In genomic region chr9:110304969-110305651, GRCm38 (mm10) we compare ENCODE assay signal across 1 mouse cellular context.
TF ChIP-seq lines count a peak whose summit lies in the region.

Gene Elp6 (plus strand): TSS chr9:110305173.

TF ChIP-seq in CH12.LX, 34 proteins besides CTCF, POLR2A, EP300 and RAD21 (continued from another document):
- TF ChIP-seq ZKSCAN1 (IDR thresholded peaks at IDR 0.05; ENCODE audit: borderline replicate concordance, low read depth, low read length): no peak
- peak; percentile 92 for TF ChIP-seq ELF1 (IDR thresholded peaks at IDR 0.05; ENCODE audit: low read depth, low read length)
- no peak for TF ChIP-seq USF1 (IDR thresholded peaks at IDR 0.05; ENCODE audit: low read depth, low read length)
- TF ChIP-seq SMC3 (IDR thresholded peaks at IDR 0.05; ENCODE audit: low read depth, low read length): no peak
- TF ChIP-seq BHLHE40 (IDR thresholded peaks at IDR 0.05; ENCODE audit: low read depth, low read length): peak; percentile 61
- no peak; the same call in 1 of the 2 replicates for TF ChIP-seq RCOR1 (conservative IDR thresholded peaks at IDR 0.05; ENCODE audit: low read depth, low read length)
- TF ChIP-seq NRF1 (IDR thresholded peaks at IDR 0.05; ENCODE audit: low read depth, low read length): peak; percentile 96
- TF ChIP-seq JUND (conservative IDR thresholded peaks at IDR 0.05; ENCODE audit: low read depth, low read length): no peak
- TF ChIP-seq MAFK (IDR thresholded peaks at IDR 0.05; ENCODE audit: insufficient replicate concordance, low read length): no peak
- TF ChIP-seq MAX (IDR thresholded peaks at IDR 0.05; ENCODE audit: low read length): peak; percentile 90
- TF ChIP-seq POLR2AphosphoS2 (IDR thresholded peaks at IDR 0.05; ENCODE audit: low read depth, low read length): peak; percentile 86; the same call in 1 of the 2 replicates
- TF ChIP-seq MYC (IDR thresholded peaks at IDR 0.05; ENCODE audit: low read depth, low read length): peak; percentile 82
- TF ChIP-seq MAZ (IDR thresholded peaks at IDR 0.05; ENCODE audit: low read depth, low read length): 0 out of 2 replicates have a peak, but pooled peaks have one; percentile 39
- TF ChIP-seq SIN3A (IDR thresholded peaks at IDR 0.05; ENCODE audit: low read length): peak; percentile 66
- TF ChIP-seq MXI1 (IDR thresholded peaks at IDR 0.05; ENCODE audit: low read depth, low read length): peak; percentile 71
- no peak for TF ChIP-seq USF2 (conservative IDR thresholded peaks at IDR 0.05; ENCODE audit: low read depth, low read length)
- TF ChIP-seq IRF4 (IDR thresholded peaks at IDR 0.05; ENCODE audit: low read depth, low read length): peak; percentile 43
- peak; percentile 99 for TF ChIP-seq HCFC1 (IDR thresholded peaks at IDR 0.05; ENCODE audit: low read depth, low read length)
- 0 out of 2 replicates have a peak, but pooled peaks have one; percentile 23 for TF ChIP-seq UBTF (IDR thresholded peaks at IDR 0.05; ENCODE audit: low read depth, low read length)
- no peak for TF ChIP-seq JUN (IDR thresholded peaks at IDR 0.05; ENCODE audit: insufficient read depth, low read depth, low read length)
- peak; percentile 96 for TF ChIP-seq ZMIZ1 (IDR thresholded peaks at IDR 0.05; ENCODE audit: low read depth, low read length)
- 0 out of 2 replicates have a peak, but pooled peaks have one; percentile 3 for TF ChIP-seq E2F4 (IDR thresholded peaks at IDR 0.05; ENCODE audit: insufficient replicate concordance, low read depth, low read length)
